Mouse (Mus musculus) G1E (cell line): ENCODE measurements at regions not wholly inside any gene's neighbourhood (a gene's known extent, or its start where the extent isn't known, plus 50 kb on each side); places are given as distances from the start of the nearest gene placed in this dataset.

Source experiments
- CTCF ChIP-seq: IDR thresholded peaks from 2 replicates; pipeline ENCODE4 v1.5.1; 2012; ENCODE audit warnings: low read depth, low read length, inconsistent platforms, mixed read lengths
- TAL1 ChIP-seq: conservative IDR thresholded peaks from 2 replicates; pipeline ENCODE4 v1.6.1; 2012; ENCODE audit warnings: low read depth, low read length, inconsistent platforms, mixed read lengths

DNA sequence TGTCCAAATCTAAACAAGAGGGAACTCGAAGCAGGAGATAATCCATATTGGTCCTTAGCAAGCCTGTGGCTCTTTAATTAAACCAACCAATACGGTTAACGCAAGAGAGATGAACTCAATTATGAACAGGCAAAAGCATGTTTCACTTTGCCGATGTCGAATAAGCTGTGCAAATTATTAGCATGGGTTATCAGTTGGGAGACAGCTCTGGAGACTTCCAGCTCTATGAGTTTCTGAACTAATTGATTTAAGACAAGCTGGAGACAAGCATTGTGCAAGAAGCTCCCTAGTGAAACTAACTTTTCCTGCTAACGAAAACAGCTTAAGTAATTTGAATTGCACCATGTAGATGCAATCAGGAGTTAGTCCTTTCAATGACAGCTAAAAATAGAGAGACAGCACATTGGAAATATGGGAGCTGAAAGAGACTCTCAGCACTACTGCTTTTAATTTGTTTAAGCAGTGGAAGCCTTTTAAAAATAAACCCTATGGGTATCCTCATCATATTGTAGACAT, 78.8 kb upstream of the Gm47985 start:
- TF ChIP-seq CTCF (no peak), TAL1 (no peak)
